Mouse (Mus musculus) neural tube, embryonic 11.5 days (tissue): ENCODE data around the gene Nol12. TPM values are rescaled to one million over a fixed set of nuclear protein-coding genes. Genes with fewer than 3 reads are reported as not detected.

Experiments
- ATAC-seq: fragments of 200-750 bp; cut with Nextera tagmentation; 2 replicates; pipeline ENCODE4 v1.8.0; 2017; ENCODE audit warnings: moderate number of reproducible peaks, mild to moderate bottlenecking, moderate TSS enrichment, moderate library complexity; ENCODE audit not compliant: insufficient read depth, low FRiP score, low TSS enrichment
- DNase-seq: peaks from one replicate; pipeline ENCODE4 v3.0.0-alpha.2; 2015; ENCODE audit warnings: low spot score
- H3K27ac ChIP-seq: fragments of 300-500 bp; sonication (generic); 2 replicates; pipeline ENCODE4 v1.5.1; 2014; ENCODE audit warnings: low read depth, mild to moderate bottlenecking, low read length
- H3K27me3 ChIP-seq: fragments of 300-500 bp; sonication (generic); 2 replicates; pipeline ENCODE4 v1.6.1; 2014; ENCODE audit warnings: mild to moderate bottlenecking, low read length, mixed read lengths; ENCODE audit not compliant: control insufficient read depth, insufficient read depth
- H3K36me3 ChIP-seq: fragments of 300-500 bp; sonication (generic); 2 replicates; pipeline ENCODE4 v1.6.1; 2014; ENCODE audit warnings: mild to moderate bottlenecking, low read length, moderate library complexity, mixed read lengths; ENCODE audit not compliant: control insufficient read depth, insufficient read depth
- H3K4me1 ChIP-seq: fragments of 300-500 bp; sonication (generic); 2 replicates; pipeline ENCODE4 v1.6.1; 2014; ENCODE audit warnings: low read length, mixed read lengths; ENCODE audit not compliant: control insufficient read depth, insufficient read depth
- H3K4me2 ChIP-seq: fragments of 300-500 bp; sonication (generic); 2 replicates; pipeline ENCODE4 v1.6.1; 2014; ENCODE audit warnings: low read depth, mild to moderate bottlenecking, moderate library complexity
- H3K4me3 ChIP-seq: fragments of 300-500 bp; sonication (generic); 2 replicates; pipeline ENCODE4 v1.5.1; 2014; ENCODE audit warnings: low read depth, low read length
- H3K9ac ChIP-seq: fragments of 300-500 bp; sonication (generic); 2 replicates; pipeline ENCODE4 v1.6.1; 2014; ENCODE audit warnings: mild to moderate bottlenecking, low read length
- H3K9me3 ChIP-seq: fragments of 300-500 bp; sonication (generic); 2 replicates; pipeline ENCODE4 v1.6.1; 2016; ENCODE audit warnings: low read length; ENCODE audit not compliant: control insufficient read depth
- WGBS: fragments of 180-500 bp; shearing (Covaris S2); extraction: QIAGEN DNeasy Blood & Tissue Kit; methylation state at CpG from one replicate; pipeline ENCODE4 v1.1.7; 2014; 5-methylcytosine and 5-hydroxymethylcytosine counted together
- polyA plus RNA-seq: library from polyadenylated mRNA; unstranded; fragments of >200 nt; fragmentation: Nextera tagmentation; extraction: Ambion mirVana; gene quantifications from 2 replicates; pipeline ENCODE4 v1.2.1, GENCODE M21; 2014

The Nol12 gene
- polyA plus RNA-seq, 1 experiment from 2014 or later = 55.9 TPM

DNA sequence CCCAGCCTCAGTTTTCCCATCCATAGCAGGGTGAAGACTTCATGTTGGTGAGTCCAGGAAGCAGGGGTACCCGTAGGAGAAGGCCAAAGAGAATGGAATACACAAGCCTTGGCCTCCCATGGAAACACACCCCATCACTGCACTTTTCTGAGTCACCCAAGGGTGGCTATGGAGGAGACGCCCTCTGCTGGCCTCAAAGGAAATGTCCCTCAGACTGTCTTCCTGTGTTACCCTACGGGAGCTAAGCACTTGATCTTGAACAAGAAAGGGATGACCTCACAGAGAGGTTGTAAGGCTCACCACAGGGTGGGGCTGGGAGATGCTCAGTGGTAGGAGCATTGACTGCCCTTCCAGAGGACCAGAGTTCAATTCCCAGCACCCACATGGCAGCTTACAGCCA, 3.2 kb upstream of the Nol12 start:
- H3K27ac ChIP-seq = no peak overlapping the region
- H3K9ac ChIP-seq = no peak overlapping the region
- no peaks in the 10 kb centered on the region for H3K36me3 ChIP-seq
- H3K4me2 ChIP-seq = no peak overlapping the region
- H3K4me3 ChIP-seq = no peak overlapping the region
- 32% methylated on average over 3 of the region's 3 CpGs for WGBS
- no peaks in the 10 kb centered on the region for H3K9me3 ChIP-seq
- H3K27me3 ChIP-seq = peaks cover 4% of the 10 kb centered on the region; the same call in 1 of the 2 replicates
- H3K4me1 ChIP-seq = peaks cover 23% of the 10 kb centered on the region
- DNase-seq (no peak), ATAC-seq (no peak)

DNA sequence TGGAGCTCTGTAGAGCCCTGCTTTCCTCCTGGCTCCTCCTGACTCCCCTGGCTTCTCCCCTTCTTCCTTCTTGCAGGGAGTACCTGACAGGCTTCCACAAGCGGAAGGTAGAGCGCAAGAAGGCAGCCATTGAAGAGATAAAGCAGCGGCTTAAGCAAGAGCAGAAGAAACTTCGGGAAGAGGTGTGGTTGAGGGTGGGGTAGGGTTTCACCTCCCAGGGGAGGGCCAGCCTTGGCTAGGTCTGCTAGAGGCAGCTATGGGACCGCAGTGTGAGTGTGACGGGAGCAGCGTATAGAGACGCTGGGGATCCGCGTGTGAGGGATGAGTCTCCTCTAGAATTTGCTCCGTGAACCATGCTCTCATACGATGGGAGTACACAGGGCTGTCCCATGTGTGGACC, 1.7 kb downstream of the Nol12 start:
- H3K27me3 ChIP-seq = no peaks in the 10 kb centered on the region
- H3K4me1 ChIP-seq = peaks cover 8% of the 10 kb centered on the region
- H3K9ac ChIP-seq = no peak overlapping the region
- H3K36me3 ChIP-seq = peaks cover 19% of the 10 kb centered on the region
- DNase-seq (no peak), ATAC-seq (no peak)
- H3K4me3 ChIP-seq = no peak overlapping the region
- no peak overlapping the region for H3K27ac ChIP-seq
- H3K9me3 ChIP-seq = no peaks in the 10 kb centered on the region
- no peak overlapping the region for H3K4me2 ChIP-seq
- WGBS = 95% methylated on average over 12 of the region's 12 CpGs

DNA sequence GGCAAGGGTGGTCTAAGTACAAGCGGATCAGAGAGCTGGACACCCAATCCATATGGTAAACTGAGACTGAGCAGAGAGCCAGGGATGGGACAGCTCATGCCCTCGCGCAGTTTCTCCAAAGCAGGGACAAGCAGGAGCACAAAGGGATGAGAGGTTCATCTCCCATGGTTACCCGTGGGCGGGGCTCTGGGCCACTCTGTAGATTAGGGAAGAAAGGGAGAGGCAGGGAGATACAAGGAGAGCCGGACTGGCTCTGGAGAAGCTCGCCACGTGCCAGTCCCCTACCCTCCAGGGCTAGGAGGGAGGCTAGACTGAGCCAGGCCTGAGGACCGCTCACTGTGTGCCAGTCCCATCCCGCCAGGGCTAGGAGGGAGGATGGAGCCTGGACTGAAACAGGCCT, 2.6 kb downstream of the Nol12 start:
- no peaks in the 10 kb centered on the region for H3K27me3 ChIP-seq

DNA sequence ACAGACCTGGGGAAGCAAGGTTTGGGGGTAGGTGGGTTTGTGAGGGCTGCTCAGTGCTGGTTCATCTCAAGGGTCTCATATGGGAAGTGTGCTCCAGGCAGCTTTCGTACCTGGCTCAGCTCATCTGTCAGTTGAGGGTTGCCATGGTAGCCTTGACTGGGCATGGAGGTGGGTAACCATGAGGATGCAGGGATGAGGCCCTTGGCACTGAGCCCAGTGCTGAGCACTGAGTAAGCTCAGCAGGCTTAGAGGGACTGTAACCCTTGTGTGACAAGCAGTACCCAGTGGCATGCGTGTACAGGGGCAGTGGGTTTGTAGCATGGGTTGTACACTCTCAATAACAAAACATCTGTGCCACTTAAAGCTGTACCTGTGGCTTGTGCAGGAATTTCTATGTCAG, 3.2 kb downstream of the Nol12 start:
- Histone ChIP-seq H3K4me1 (peaks cover 8% of the 10 kb centered on the region), H3K36me3 (peaks cover 21% of the 10 kb centered on the region), H3K4me3 (no peak overlapping the region), H3K9me3 (no peaks in the 10 kb centered on the region), H3K9ac (no peak overlapping the region; the same call in 1 of the 2 replicates), H3K27ac (no peak overlapping the region), H3K27me3 (no peaks in the 10 kb centered on the region), H3K4me2 (no peak overlapping the region)
- ATAC-seq = no peak
- 90% methylated on average over 2 of the region's 2 CpGs for WGBS
- no peak for DNase-seq

More for the DNA sequence above, 2.6 kb downstream of the Nol12 start:
- H3K4me3 ChIP-seq = no peak overlapping the region
- 89% methylated on average over 10 of the region's 10 CpGs for WGBS
- no peak overlapping the region for H3K9ac ChIP-seq
- no peak for ATAC-seq
- H3K4me2 ChIP-seq = no peak overlapping the region
- no peaks in the 10 kb centered on the region for H3K9me3 ChIP-seq
- H3K4me1 ChIP-seq = peaks cover 8% of the 10 kb centered on the region
- DNase-seq = no peak
- H3K36me3 ChIP-seq = peaks cover 21% of the 10 kb centered on the region
- no peak overlapping the region for H3K27ac ChIP-seq

GRCm38 (mm10) chr15:78940325-78940724, 5.6 kb downstream of the Nol12 start:
- no peak overlapping the region for H3K4me2 ChIP-seq
- DNase-seq (no peak), ATAC-seq (no peak)
- 92% methylated on average over 13 of the region's 13 CpGs for WGBS
- peaks cover 8% of the 10 kb centered on the region for H3K4me1 ChIP-seq
- no peak overlapping the region for H3K9ac ChIP-seq
- no peak overlapping the region for H3K27ac ChIP-seq
- H3K9me3 ChIP-seq = no peaks in the 10 kb centered on the region
- no peaks in the 10 kb centered on the region for H3K27me3 ChIP-seq
- no peak overlapping the region for H3K4me3 ChIP-seq
- H3K36me3 ChIP-seq = peaks cover 21% of the 10 kb centered on the region

DNA sequence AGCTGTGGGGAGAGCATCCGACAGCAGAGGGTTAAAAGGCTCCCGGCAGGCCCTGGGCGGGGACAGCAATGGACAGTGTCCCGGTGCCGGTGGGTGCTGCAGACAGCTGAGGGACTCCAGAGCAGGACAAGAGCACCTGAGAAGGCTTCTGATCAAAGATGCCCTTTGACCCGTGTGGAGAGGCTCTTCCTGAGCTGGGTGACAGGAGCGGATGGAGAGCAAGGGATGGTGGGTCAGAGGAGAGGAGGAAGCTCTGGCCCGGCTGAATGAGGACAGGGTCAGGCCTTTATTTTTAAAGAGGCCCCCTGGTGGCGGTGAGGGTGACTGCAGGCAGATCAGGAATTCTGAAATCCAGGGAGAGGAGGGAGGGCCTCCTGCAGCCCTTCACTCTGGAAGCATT, 7.9 kb downstream of the Nol12 start:
- peaks cover 16% of the 10 kb centered on the region for H3K36me3 ChIP-seq
- no peaks in the 10 kb centered on the region for H3K27me3 ChIP-seq
- H3K4me3 ChIP-seq = peak overlapping the region; percentile 26; the same call in 1 of the 2 replicates
- DNase-seq (peak; percentile 86), ATAC-seq (peak; percentile 68)
- peak overlapping the region; percentile 45 for H3K4me2 ChIP-seq
- no peak overlapping the region for H3K27ac ChIP-seq
- WGBS = 2% methylated on average over 9 of the region's 9 CpGs
- peak overlapping the region; percentile 59 for H3K9ac ChIP-seq
- no peaks in the 10 kb centered on the region for H3K9me3 ChIP-seq
- no peaks in the 10 kb centered on the region for H3K4me1 ChIP-seq

DNA sequence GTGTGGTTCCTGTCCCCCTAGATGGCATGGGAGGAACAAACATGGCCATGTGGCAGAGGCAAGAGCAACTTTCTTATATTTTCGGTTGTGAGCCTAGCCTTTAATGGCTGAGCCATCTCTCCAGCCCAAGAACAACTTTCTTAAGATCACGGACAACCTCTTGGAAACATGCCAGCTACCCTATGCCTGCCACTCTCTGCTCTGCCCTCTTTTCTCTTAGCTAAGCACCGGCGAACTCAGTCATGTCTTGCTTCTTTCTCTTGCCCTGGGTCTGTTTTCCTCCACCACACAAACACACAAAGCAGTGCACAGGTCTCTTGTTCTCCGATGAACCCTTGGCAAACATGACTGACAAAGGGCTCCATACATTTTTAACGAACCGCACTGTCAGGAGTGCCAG, 11.5 kb downstream of the Nol12 start:
- DNase-seq (no peak), ATAC-seq (no peak)
- no peak overlapping the region for H3K4me3 ChIP-seq
- H3K9me3 ChIP-seq = no peaks in the 10 kb centered on the region
- H3K27me3 ChIP-seq = no peaks in the 10 kb centered on the region
- H3K9ac ChIP-seq = no peak overlapping the region
- H3K36me3 ChIP-seq = peaks cover 2% of the 10 kb centered on the region; the same call in 1 of the 2 replicates
- no peak overlapping the region for H3K27ac ChIP-seq
- H3K4me2 ChIP-seq = no peak overlapping the region
- WGBS = 83% methylated on average over 7 of the region's 7 CpGs
- H3K4me1 ChIP-seq = 0 out of 2 replicates have a peak, but pooled peaks cover 3% of the 10 kb centered on the region

DNA sequence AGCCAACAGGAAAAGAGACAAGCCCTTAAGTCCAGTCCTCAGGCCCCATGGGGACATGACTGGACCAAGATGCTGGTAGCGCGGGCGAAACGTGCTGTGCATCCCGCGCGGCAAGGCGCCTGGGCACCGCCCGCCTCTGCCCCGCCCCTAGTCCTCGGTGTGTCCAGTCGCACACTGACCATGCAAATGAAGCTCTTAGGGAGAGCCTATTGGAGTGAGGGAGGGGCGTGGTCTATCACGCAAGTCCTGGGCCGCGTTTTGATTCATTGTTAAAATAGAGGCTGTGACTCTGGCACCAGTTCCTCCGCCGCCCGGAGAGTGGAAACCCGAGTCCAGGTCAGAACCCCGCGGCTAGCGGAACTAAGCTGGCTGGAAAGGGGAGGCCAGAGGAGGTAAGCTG, 12.9 kb downstream of the Nol12 start, which contains the start of gene Triobp:
TSS of gene Triobp (plus strand) at position 68 of the 400 bp plus-strand sequence.
- Histone ChIP-seq H3K4me1 (0 out of 2 replicates have a peak, but pooled peaks cover 3% of the 10 kb centered on the region), H3K4me3 (peak within 1 kb of the TSS; percentile 51), H3K27me3 (no peaks in the 10 kb centered on the region), H3K9me3 (no peaks in the 10 kb centered on the region), H3K4me2 (peak within 1 kb of the TSS; percentile 75), H3K27ac (peak within 1 kb of the TSS; percentile 37; the same call in 1 of the 2 replicates), H3K9ac (peak within 1 kb of the TSS; percentile 74), H3K36me3 (no peaks in the 10 kb centered on the region)
- ATAC-seq = peak; percentile 96
- 0% methylated on average over 24 of the region's 24 CpGs for WGBS
- DNase-seq = peak; percentile 93

DNA sequence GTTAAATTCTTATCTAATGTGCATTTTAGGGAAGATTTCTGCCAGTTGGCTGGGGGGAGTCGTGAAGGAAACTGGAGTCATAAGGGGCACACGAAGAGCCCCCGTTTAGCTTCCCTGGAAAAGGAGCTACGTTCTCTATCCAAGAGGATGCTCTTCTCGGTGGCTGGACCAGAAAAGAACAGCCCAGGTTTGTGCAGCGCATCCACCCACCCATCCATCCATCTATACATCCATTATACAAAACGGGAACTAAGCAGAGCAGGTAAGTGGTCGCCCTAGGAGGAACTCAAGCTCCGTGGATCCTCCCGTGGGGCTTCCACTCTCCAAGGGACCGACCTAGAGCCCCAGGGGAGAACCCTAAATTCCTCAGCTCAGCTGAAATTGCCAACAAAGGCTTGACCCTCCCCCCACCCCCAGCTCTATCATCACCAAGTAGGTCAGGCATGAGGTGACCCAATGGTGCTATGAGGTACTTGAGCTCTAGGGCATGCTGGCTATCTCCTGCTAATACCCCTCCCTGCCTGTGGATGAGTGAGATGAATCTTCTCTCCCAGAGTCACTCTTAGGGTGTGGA, 13.5 kb downstream of the Nol12 start:
- Histone ChIP-seq H3K27ac (peak overlapping the region; percentile 37; the same call in 1 of the 2 replicates), H3K9me3 (no peaks in the 10 kb centered on the region), H3K36me3 (no peaks in the 10 kb centered on the region), H3K9ac (peak overlapping the region; percentile 74), H3K4me3 (peak overlapping the region; percentile 51), H3K27me3 (no peaks in the 10 kb centered on the region), H3K4me2 (peak overlapping the region; percentile 75), H3K4me1 (0 out of 2 replicates have a peak, but pooled peaks cover 3% of the 10 kb centered on the region)
- DNase-seq (no peak), ATAC-seq (no peak)
- 8% methylated on average over 11 of the region's 11 CpGs for WGBS
